Mouse (Mus musculus) C2C12 (cell line): ENCODE results near the gene Mecom. TPM values are rescaled to one million over a fixed set of nuclear protein-coding genes. Genes with fewer than 3 reads are reported as not detected.

ENCODE experiments used
- H3K27me3 ChIP-seq: one replicate; pipeline ENCODE4 v1.6.1; 2011; ENCODE audit not compliant: control insufficient read depth, insufficient read depth, insufficient read length
- H3K36me3 ChIP-seq: one replicate; pipeline ENCODE4 v1.6.1; 2011; ENCODE audit not compliant: control insufficient read depth, insufficient read depth
- H3K4me3 ChIP-seq: one replicate; pipeline ENCODE4 v1.5.1; 2011; ENCODE audit warnings: mild to moderate bottlenecking, control low read depth; ENCODE audit not compliant: poor library complexity, insufficient read depth, severe bottlenecking
- H3K79me2 ChIP-seq: one replicate; pipeline ENCODE4 v1.6.1; 2011; ENCODE audit not compliant: control insufficient read depth, insufficient read depth
- H3K79me3 ChIP-seq: one replicate; pipeline ENCODE4 v1.6.1; 2011; ENCODE audit warnings: low read depth, control low read depth
- H3ac ChIP-seq: one replicate; pipeline ENCODE3; 2011; ENCODE audit warnings: low read depth; ENCODE audit not compliant: control insufficient read depth, insufficient read length
- CEBPB ChIP-seq: IDR thresholded peaks from one replicate; pipeline ENCODE4 v1.6.1; 2011; ENCODE audit warnings: low read depth, mild to moderate bottlenecking, control low read depth, moderate library complexity
- CTCF ChIP-seq: IDR thresholded peaks from one replicate; pipeline ENCODE4 v1.5.1; 2011; ENCODE audit not compliant: control insufficient read depth, insufficient read depth, insufficient read length
- FOSL1 ChIP-seq: IDR thresholded peaks from one replicate; pipeline ENCODE4 v1.8.0; 2011; ENCODE audit warnings: mild to moderate bottlenecking, low read length; ENCODE audit not compliant: poor library complexity, insufficient read depth, severe bottlenecking
- MAX ChIP-seq: IDR thresholded peaks from one replicate; pipeline ENCODE4 v1.6.1; 2011; ENCODE audit warnings: mild to moderate bottlenecking, control low read depth
- MYOD1 ChIP-seq: IDR thresholded peaks from one replicate; pipeline ENCODE4 v1.6.1; 2011; ENCODE audit warnings: low read depth; ENCODE audit not compliant: control insufficient read depth, insufficient read length
- MYOG ChIP-seq: IDR thresholded peaks from one replicate; pipeline ENCODE4 v1.6.1; 2011; ENCODE audit not compliant: control insufficient read depth, insufficient read length; ENCODE audit errors: extremely low read depth
- USF1 ChIP-seq: IDR thresholded peaks from one replicate; pipeline ENCODE4 v1.6.1; 2011; ENCODE audit warnings: low read depth, mild to moderate bottlenecking, control low read depth, moderate library complexity
- polyA plus RNA-seq: library from polyadenylated mRNA; unstranded; fragments of >200 nt; fragmentation: generic; extraction: Trizol; gene quantifications from one replicate; pipeline ENCODE4 v1.2.1, GENCODE M21; 2012; ENCODE audit warnings: missing spikeins

Mecom gene
- polyA plus RNA-seq, 1 experiment, result 1.3 TPM

GRCm38 (mm10) chr3:30091860-30092259, 455.9 kb downstream of the Mecom start:
- TF ChIP-seq CEBPB (no peak), USF1 (no peak), MYOD1 (no peak), MAX (no peak), FOSL1 (no peak), MYOG (no peak), CTCF (no peak)
- Histone ChIP-seq H3K27me3 (no peaks in the 10 kb centered on the region), H3K79me3 (no peaks in the 10 kb centered on the region), H3K4me3 (no peak overlapping the region), H3K79me2 (no peaks in the 10 kb centered on the region), H3ac (no peak overlapping the region), H3K36me3 (no peaks in the 10 kb centered on the region)

DNA sequence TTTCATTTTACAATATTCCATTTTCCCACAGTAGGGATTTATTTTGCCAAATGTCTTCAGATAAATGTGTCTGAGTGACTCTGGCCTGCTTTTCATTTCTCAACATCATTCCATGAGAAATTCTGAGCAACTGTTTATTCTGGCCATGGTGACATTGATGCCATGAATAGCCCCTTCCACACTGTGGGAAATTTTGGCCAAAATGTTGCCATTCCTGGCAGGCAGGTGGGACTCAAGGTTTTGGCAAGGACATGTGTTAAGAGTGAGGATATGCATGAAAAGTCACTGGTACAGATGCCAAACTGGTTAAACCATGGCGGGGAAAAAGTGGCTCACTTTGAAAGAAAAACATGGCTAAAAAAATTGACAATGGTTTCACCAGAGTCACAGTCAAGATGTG, 456.4 kb downstream of the Mecom start:
- Histone ChIP-seq H3K27me3 (no peaks in the 10 kb centered on the region), H3ac (no peak overlapping the region), H3K4me3 (no peak overlapping the region), H3K79me3 (no peaks in the 10 kb centered on the region), H3K79me2 (no peaks in the 10 kb centered on the region), H3K36me3 (no peaks in the 10 kb centered on the region)
- TF ChIP-seq MYOD1 (no peak), FOSL1 (no peak), MAX (no peak), CEBPB (no peak), MYOG (no peak), USF1 (no peak), CTCF (no peak)

GRCm38 (mm10) chr3:30086139-30086538, 461.7 kb downstream of the Mecom start:
- Histone ChIP-seq H3ac (no peak overlapping the region), H3K36me3 (no peaks in the 10 kb centered on the region)

DNA sequence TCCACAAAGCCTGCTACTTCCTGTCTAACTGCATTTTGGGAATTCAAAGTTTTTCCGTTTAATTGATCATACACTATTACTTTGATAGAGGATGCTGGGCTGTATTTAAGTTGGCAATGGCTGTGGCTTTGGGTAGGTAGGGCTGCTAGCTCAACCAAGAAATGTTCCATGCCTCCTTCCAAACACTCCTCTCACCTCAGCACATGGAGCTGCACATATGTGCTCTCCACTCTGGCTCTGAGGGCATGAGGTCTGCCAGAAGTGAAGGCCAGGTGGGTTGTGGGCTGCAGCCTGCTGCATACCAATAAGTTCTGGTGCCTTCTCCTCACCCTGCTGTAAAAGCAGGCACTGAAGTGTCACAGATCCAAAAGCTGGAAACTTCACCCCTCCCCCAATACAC, 464.0 kb downstream of the Mecom start:
- no peaks in the 10 kb centered on the region for H3K79me2 ChIP-seq
- H3K27me3 ChIP-seq, result no peaks in the 10 kb centered on the region
- TF ChIP-seq FOSL1 (no peak), MAX (no peak), USF1 (no peak), CEBPB (no peak), CTCF (no peak), MYOD1 (no peak)
- no peak overlapping the region for H3ac ChIP-seq
- H3K4me3 ChIP-seq, result no peak overlapping the region
- H3K36me3 ChIP-seq, result no peaks in the 10 kb centered on the region
- no peaks in the 10 kb centered on the region for H3K79me3 ChIP-seq

More at GRCm38 (mm10) chr3:30086139-30086538, 461.7 kb downstream of the Mecom start:
- Histone ChIP-seq H3K27me3 (no peaks in the 10 kb centered on the region), H3K4me3 (no peak overlapping the region), H3K79me2 (no peaks in the 10 kb centered on the region), H3K79me3 (no peaks in the 10 kb centered on the region)
- TF ChIP-seq CTCF, result no peak
- no peak for TF ChIP-seq USF1
- no peak for TF ChIP-seq MAX
- TF ChIP-seq CEBPB, result no peak
- TF ChIP-seq FOSL1, result no peak
- no peak for TF ChIP-seq MYOG
- no peak for TF ChIP-seq MYOD1

- no peaks in the 10 kb centered on the region for H3K79me3 ChIP-seq
- H3ac ChIP-seq, result no peak overlapping the region
- no peak overlapping the region for H3K4me3 ChIP-seq
- H3K36me3 ChIP-seq, result no peaks in the 10 kb centered on the region
- H3K27me3 ChIP-seq, result no peaks in the 10 kb centered on the region
- H3K79me2 ChIP-seq, result no peaks in the 10 kb centered on the region
- TF ChIP-seq MYOG (no peak), CTCF (no peak)
Observed at GRCm38 (mm10) chr3:30083268-30083667, 464.5 kb downstream of the Mecom start.

- Histone ChIP-seq H3K79me3 (no peaks in the 10 kb centered on the region), H3K27me3 (no peaks in the 10 kb centered on the region), H3K36me3 (no peaks in the 10 kb centered on the region), H3K79me2 (no peaks in the 10 kb centered on the region), H3K4me3 (no peak overlapping the region), H3ac (no peak overlapping the region)
- TF ChIP-seq USF1, result no peak
- no peak for TF ChIP-seq MAX
- no peak for TF ChIP-seq MYOG
- TF ChIP-seq MYOD1, result no peak
- no peak for TF ChIP-seq FOSL1
- TF ChIP-seq CTCF, result no peak
- no peak for TF ChIP-seq CEBPB
Observed at GRCm38 (mm10) chr3:30080827-30081226, 467.0 kb downstream of the Mecom start.
